Mouse (Mus musculus) stomach, embryonic 16.5 days (tissue): ENCODE measurements around the gene Set. TPM values are rescaled to one million over a fixed set of nuclear protein-coding genes. Genes with fewer than 3 reads are reported as not detected.
A peak's percentile ranks its signal among the peaks of the same experiment; 100 is the strongest.

Experiments used
- ATAC-seq: fragments of 200-750 bp; cut with Nextera tagmentation; 2 replicates; pipeline ENCODE4 v1.8.0; 2017; ENCODE audit warnings: moderate number of reproducible peaks, moderate TSS enrichment; ENCODE audit not compliant: insufficient read depth, low FRiP score
- H3K27ac ChIP-seq: fragments of 300-500 bp; sonication (generic); 2 replicates; pipeline ENCODE4 v1.5.1; 2014; ENCODE audit warnings: low read length
- H3K27me3 ChIP-seq: fragments of 300-500 bp; sonication (generic); 2 replicates; pipeline ENCODE4 v1.6.1; 2014; ENCODE audit warnings: low read length, control low read depth, mixed read lengths; ENCODE audit not compliant: control insufficient read depth, insufficient read depth
- H3K36me3 ChIP-seq: fragments of 300-500 bp; sonication (generic); 2 replicates; pipeline ENCODE4 v1.6.1; 2014; ENCODE audit warnings: low read length; ENCODE audit not compliant: control insufficient read depth, insufficient read depth
- H3K4me1 ChIP-seq: fragments of 300-500 bp; sonication (generic); 2 replicates; pipeline ENCODE4 v1.6.1; 2014; ENCODE audit warnings: low read length, control low read depth, mixed read lengths; ENCODE audit not compliant: control insufficient read depth, insufficient read depth
- H3K4me2 ChIP-seq: fragments of 300-500 bp; sonication (generic); 2 replicates; pipeline ENCODE4 v1.6.1; 2014; ENCODE audit warnings: low read depth, low read length, mixed read lengths
- H3K4me3 ChIP-seq: fragments of 300-500 bp; sonication (generic); replicated peaks from 2 replicates; pipeline ENCODE4 v1.5.1; 2014; ENCODE audit warnings: mild to moderate bottlenecking, low read length
- H3K9ac ChIP-seq: fragments of 300-500 bp; sonication (generic); 2 replicates; pipeline ENCODE4 v1.6.1; 2014; ENCODE audit warnings: low read length
- H3K9me3 ChIP-seq: fragments of 300-500 bp; sonication (generic); replicated peaks from 2 replicates; pipeline ENCODE4 v1.6.1; 2016; ENCODE audit warnings: low read length, control low read depth; ENCODE audit not compliant: control insufficient read depth
- WGBS: fragments of 180-500 bp; shearing (Covaris S2); extraction: QIAGEN DNeasy Blood & Tissue Kit; methylation state at CpG from one replicate; pipeline ENCODE4 v1.1.7; 2014; 5-methylcytosine and 5-hydroxymethylcytosine counted together
- polyA plus RNA-seq: library from polyadenylated mRNA; unstranded; fragments of >200 nt; fragmentation: Nextera tagmentation; extraction: Ambion mirVana; gene quantifications from 2 replicates; pipeline ENCODE4 v1.2.1, GENCODE M21; 2015

The Set gene
- polyA plus RNA-seq, 1 experiment from 2014 or later: 336 TPM

DNA sequence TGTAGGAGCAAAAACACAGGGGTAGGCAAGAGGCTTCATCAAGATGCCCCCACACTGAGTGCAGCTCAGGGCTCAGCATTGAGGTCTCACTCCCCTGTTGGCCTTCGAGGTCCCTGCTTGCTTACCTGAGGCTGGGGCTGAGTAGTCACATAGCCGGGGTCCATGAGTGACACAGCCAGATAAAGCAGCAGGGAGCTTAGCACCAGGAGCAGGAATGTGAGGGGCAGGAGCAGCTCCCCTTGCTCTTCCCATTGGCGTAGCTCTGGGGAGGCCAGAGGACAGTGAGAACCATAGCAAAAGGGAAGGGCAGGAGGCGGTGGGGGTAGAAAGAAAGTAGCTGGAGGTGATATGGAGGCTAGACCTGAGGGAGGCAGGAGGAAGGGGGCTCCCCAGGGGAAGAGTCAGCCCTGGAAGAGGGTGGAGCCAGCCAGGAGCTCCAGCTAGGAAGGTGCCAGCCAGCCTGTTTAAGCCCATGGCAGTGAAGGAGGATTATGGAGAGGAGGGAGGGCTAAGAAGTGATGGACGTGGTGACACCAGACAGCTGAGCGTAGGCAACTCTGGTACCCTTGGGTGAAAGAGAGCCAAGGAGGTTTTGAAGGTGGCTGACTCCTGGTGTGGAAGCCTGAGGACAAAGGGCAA, 35.2 kb downstream of the Set start:
- H3K4me1 ChIP-seq: no peaks in the 10 kb centered on the region
- H3K36me3 ChIP-seq: no peaks in the 10 kb centered on the region
- H3K4me2 ChIP-seq: peak overlapping the region; percentile 87
- no peaks in the 10 kb centered on the region for H3K9me3 ChIP-seq
- no peaks in the 10 kb centered on the region for H3K27me3 ChIP-seq
- H3K27ac ChIP-seq: no peak overlapping the region
- 43% methylated on average over 6 of the region's 6 CpGs for WGBS
- H3K9ac ChIP-seq: peak overlapping the region; percentile 85; the same call in 1 of the 2 replicates
- peak overlapping the region; percentile 69 for H3K4me3 ChIP-seq
- no peak for ATAC-seq

DNA sequence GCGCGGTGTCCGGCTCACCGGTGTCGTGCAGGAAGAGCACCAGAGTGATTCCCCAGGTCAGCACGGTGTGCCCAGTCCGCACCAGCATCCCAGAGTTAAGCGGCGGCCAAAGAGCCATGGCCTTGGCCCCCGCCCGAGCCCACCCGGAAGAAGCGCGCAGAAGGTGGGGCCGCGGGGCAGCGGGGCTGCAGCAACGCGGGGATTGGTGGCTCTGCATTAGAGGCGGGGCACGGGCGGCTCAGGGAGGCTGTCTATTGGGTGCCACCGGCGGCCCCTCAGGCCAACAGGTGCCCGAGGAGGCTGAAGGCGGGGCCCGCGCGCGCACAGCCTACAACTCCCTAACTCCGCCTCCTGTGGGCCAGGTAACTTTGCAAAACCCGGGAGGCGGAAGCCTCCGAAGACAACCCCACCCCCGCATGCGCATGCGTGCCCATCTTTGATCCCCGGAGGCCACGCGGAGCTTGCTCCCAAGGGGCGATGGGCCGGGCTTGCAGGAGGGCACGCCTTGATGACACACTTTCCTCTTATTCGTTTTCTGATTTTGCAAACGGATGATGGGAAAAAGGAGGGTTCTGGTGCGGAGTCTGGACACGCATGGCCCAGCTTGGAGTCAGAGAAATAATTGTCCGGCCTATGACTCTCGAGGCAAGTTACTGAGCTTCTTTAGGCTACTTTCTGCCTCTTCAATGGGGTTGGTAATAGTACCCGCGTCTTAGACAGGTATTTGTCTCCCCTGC, 36.5 kb downstream of the Set start, which contains the start of gene Zdhhc12:
TSS of gene Zdhhc12 (minus strand) at position 178 of the 737 bp plus-strand sequence.
- peak; percentile 98 for ATAC-seq
- H3K4me3 ChIP-seq: peak within 1 kb of the TSS; percentile 69
- no peaks in the 10 kb centered on the region for H3K9me3 ChIP-seq

DNA sequence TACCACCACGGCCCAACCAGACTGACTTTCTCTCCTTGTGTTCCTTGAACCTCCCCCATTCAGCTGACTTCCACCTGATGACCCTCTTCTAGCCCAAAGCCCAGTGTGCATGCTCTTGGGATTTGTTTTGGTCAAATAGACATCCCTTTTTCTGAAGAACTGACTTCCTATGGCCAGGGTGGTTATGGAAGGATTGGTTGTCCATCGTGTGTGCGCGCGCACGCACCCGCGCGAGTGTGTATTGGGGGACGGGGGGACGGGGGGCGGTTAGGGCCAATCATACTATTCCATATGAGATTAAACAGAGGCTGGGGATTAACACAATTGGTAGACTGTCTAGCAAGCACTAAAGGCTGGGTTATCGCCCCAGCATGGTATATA, 37.0 kb downstream of the Set start:
- under 1% methylated on average over 13 of the region's 13 CpGs for WGBS
- peak overlapping the region; percentile 87 for H3K4me2 ChIP-seq
- peak overlapping the region; percentile 85 for H3K9ac ChIP-seq
- H3K27ac ChIP-seq: peak overlapping the region; percentile 82
- H3K9me3 ChIP-seq: no peaks in the 10 kb centered on the region
- H3K27me3 ChIP-seq: no peaks in the 10 kb centered on the region
- H3K36me3 ChIP-seq: no peaks in the 10 kb centered on the region
- peak overlapping the region; percentile 69 for H3K4me3 ChIP-seq
- no peak for ATAC-seq
- H3K4me1 ChIP-seq: no peaks in the 10 kb centered on the region

More for the DNA sequence above, 36.5 kb downstream of the Set start, which contains the start of gene Zdhhc12:
- H3K9ac ChIP-seq: peak within 1 kb of the TSS; percentile 85
- under 1% methylated on average over 51 of the region's 51 CpGs for WGBS
- H3K27me3 ChIP-seq: no peaks in the 10 kb centered on the region
- peak within 1 kb of the TSS; percentile 82 for H3K27ac ChIP-seq
- no peaks in the 10 kb centered on the region for H3K36me3 ChIP-seq
- H3K4me1 ChIP-seq: no peaks in the 10 kb centered on the region
- H3K4me2 ChIP-seq: peak within 1 kb of the TSS; percentile 87

DNA sequence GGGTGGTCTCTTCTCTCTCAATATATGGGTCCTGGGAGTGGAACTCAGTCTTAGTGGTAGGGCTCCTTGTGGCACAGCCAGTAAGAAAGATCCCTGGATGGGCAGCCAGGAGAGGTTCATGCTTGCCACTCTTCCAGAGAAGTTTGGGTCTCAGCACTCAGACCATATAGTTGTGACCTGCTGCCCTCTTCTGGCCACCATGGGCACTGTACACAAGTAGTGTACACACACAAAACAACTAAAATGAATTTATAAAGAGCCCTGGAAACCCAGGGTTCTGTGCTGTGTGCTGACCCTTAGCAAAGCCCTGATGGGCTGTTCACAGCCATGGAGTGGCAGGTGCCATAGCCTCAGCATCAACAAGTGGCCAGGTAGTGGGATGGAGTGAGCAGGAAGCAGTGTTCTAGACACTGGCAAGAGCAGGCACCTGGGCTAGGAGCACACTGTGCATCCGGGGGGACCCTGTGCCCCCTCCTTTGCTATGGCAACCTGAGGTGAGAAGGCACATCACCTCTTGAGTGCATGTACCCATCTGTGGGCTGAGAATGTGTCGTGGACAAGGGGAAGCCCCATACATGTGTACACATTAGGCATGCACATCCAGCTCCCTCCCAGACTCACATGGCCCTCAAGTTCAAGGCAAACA, 38.8 kb downstream of the Set start:
- Histone ChIP-seq H3K27ac (no peak overlapping the region), H3K9ac (no peak overlapping the region), H3K27me3 (no peaks in the 10 kb centered on the region), H3K4me2 (no peak overlapping the region), H3K9me3 (no peaks in the 10 kb centered on the region), H3K36me3 (0 out of 2 replicates have a peak, but pooled peaks cover 4% of the 10 kb centered on the region), H3K4me1 (no peaks in the 10 kb centered on the region), H3K4me3 (no peak overlapping the region)
- ATAC-seq: no peak
- WGBS: 84% methylated on average over 2 of the region's 2 CpGs

DNA sequence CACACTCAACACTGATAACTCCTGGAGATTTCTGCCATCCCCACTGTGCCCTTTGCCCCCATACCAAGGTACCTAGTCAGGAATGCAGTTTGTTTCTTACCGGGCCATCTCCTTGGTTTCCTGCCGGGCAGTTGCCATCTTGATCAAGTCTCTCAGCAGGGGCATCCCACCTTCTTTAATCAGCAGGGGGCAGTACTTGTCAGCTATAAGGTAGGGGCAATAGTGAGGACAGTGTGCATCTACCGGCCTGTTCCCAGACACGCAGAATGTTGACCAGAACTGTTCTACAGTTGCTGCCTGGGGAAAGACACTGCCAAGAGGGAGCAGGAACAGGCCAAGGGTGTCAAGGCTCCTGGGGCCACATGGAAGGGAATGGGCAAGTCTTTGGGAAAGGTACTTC, 43.0 kb downstream of the Set start:
- Histone ChIP-seq H3K9ac (no peak overlapping the region), H3K36me3 (peaks cover 29% of the 10 kb centered on the region; the same call in 1 of the 2 replicates), H3K4me3 (no peak overlapping the region), H3K27me3 (no peaks in the 10 kb centered on the region), H3K9me3 (no peaks in the 10 kb centered on the region), H3K4me2 (no peak overlapping the region), H3K27ac (no peak overlapping the region), H3K4me1 (no peaks in the 10 kb centered on the region)
- 67% methylated on average over 4 of the region's 4 CpGs for WGBS
- no peak for ATAC-seq

DNA sequence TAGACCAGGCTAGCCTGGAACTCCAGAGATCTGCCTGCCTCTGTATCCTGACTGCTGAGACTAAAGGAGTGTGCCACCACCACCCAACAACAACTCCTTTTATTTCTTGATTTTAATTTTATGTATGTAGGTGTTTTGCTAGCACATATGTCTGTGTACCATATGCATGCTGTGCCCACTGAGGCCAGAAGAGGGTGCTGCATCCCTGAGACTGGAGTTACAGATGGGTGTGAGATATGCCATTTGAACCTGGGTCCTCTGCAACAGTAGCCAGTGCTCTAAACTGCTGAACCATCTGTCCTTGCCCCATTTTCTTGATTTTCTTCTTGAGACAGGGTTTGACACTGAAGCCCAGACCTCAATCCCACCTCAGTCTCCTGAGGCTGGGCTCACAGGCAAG, 49.2 kb downstream of the Set start:
- H3K4me3 ChIP-seq: no peak overlapping the region
- no peak for ATAC-seq
- H3K27me3 ChIP-seq: no peaks in the 10 kb centered on the region
- no peaks in the 10 kb centered on the region for H3K4me1 ChIP-seq
- H3K27ac ChIP-seq: no peak overlapping the region
- H3K4me2 ChIP-seq: no peak overlapping the region
- no peaks in the 10 kb centered on the region for H3K9me3 ChIP-seq
- H3K36me3 ChIP-seq: peaks cover 24% of the 10 kb centered on the region
- H3K9ac ChIP-seq: no peak overlapping the region

DNA sequence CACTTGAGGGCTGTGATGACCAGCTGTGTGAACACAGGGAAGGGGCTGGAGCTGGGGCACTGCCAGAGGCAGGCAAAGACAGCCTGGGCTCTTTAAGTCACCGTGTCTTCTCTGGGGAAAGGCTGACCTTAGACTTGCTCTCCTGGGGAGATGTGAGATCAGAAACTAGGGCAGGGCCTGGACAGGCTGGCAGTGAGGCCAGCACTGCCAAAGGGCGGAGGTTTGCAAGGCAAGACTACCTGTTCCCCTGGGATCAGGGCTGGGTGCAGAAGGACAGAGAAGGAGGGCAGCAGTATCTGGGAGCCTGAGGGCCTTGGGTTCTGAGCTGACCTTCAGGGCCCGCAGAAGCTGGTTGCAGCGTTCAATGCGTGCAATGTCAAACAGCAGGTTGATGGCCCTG, 50.5 kb downstream of the Set start:
- Histone ChIP-seq H3K27ac (no peak overlapping the region), H3K9ac (no peak overlapping the region), H3K27me3 (no peaks in the 10 kb centered on the region), H3K9me3 (no peaks in the 10 kb centered on the region), H3K4me2 (no peak overlapping the region), H3K36me3 (peaks cover 17% of the 10 kb centered on the region), H3K4me1 (no peaks in the 10 kb centered on the region), H3K4me3 (no peak overlapping the region)
- 89% methylated on average over 5 of the region's 5 CpGs for WGBS
- ATAC-seq: no peak

DNA sequence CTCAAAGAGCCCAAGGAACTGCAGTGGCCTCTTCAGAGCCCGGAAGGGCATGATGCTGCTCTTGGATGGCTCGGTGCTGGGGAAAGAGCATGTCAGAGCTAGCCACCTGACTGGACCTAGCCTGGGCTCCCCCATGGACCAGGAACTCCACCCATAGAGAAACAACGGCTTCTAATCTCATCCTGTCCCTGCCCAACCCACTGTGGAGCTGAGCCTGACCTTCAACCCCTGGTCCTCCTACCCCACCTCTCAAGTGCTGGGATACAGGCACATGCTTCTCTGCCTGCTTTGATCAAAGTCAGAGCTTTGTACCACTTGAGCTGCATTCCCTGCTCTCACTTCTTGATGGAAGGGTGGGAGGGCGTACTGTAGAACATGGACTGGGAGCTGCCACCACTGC, 51.1 kb downstream of the Set start:
- no peak overlapping the region for H3K4me3 ChIP-seq
- H3K27me3 ChIP-seq: no peaks in the 10 kb centered on the region
- H3K9me3 ChIP-seq: no peaks in the 10 kb centered on the region
- no peaks in the 10 kb centered on the region for H3K4me1 ChIP-seq
- H3K36me3 ChIP-seq: peaks cover 12% of the 10 kb centered on the region; the same call in 1 of the 2 replicates
- WGBS: 73% methylated on average over 4 of the region's 4 CpGs
- ATAC-seq: no peak
- H3K27ac ChIP-seq: no peak overlapping the region
- H3K9ac ChIP-seq: no peak overlapping the region
- H3K4me2 ChIP-seq: no peak overlapping the region

DNA sequence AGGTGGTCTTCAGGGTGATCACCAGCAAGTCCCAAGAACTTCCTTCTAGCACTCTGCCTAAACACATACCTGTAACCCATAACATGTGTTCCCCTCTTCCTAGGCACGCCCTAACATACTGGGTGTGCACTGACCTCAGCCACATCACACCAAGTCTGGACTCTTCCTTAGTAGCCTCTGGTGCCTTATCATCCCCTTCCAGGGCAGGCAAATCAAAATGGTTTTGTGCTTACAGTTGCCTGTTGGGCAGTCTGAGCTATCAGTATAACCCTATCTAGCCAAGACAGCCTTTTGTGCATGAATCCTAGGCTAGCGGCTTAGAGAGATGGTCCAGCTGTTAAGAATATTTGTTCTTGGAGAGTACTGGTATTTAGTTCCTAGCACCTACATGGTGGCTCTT, 54.3 kb downstream of the Set start:
- no peak overlapping the region for H3K4me2 ChIP-seq
- no peaks in the 10 kb centered on the region for H3K4me1 ChIP-seq
- no peaks in the 10 kb centered on the region for H3K27me3 ChIP-seq
- no peak for ATAC-seq
- H3K9me3 ChIP-seq: no peaks in the 10 kb centered on the region
- WGBS: 81% methylated on average over 2 of the region's 2 CpGs
- no peak overlapping the region for H3K9ac ChIP-seq
- H3K4me3 ChIP-seq: no peak overlapping the region
- H3K36me3 ChIP-seq: no peaks in the 10 kb centered on the region; the same call in 1 of the 2 replicates
- H3K27ac ChIP-seq: no peak overlapping the region
